In genomic region chr6:138232403-138232802, GRCm38 (mm10) we compare ENCODE assay signal across 25 mouse cellular contexts.
"Had no signal": no experiment of that assay in that cellular context is flagged by ENCODE, and none has a peak within 500 bp of the region (broad histone marks: within the 10 kb centered on the region; RNA-seq: fewer than 3 reads in every experiment).

No protein-coding gene starts in this region.

- H3K27ac ChIP-seq: heart, adult 2 months; hindbrain, embryonic 10.5 days; hindbrain, embryonic 12.5 days; hindbrain, embryonic 14.5 days; hindbrain, postnatal 0 days; kidney, embryonic 15.5 days; kidney, postnatal 0 days; limb, embryonic 13.5 days; limb, embryonic 15.5 days had no signal

- H3K4me3 ChIP-seq: heart, adult 2 months; heart, embryonic 12.5 days; hindbrain, embryonic 10.5 days; hindbrain, embryonic 12.5 days; kidney, embryonic 15.5 days; limb, embryonic 13.5 days; limb, embryonic 15.5 days had no signal

- H3K27me3 ChIP-seq: heart, embryonic 12.5 days; hindbrain, embryonic 12.5 days; kidney, embryonic 15.5 days; limb, embryonic 13.5 days; limb, embryonic 15.5 days had no signal

- ATAC-seq: forebrain, postnatal 0 days; hindbrain, postnatal 0 days; intestine, embryonic 16.5 days had no signal

- H3K4me1 ChIP-seq: heart, embryonic 12.5 days; hindbrain, embryonic 10.5 days; hindbrain, embryonic 12.5 days; kidney, embryonic 15.5 days; limb, embryonic 13.5 days; limb, embryonic 15.5 days had no signal

- H3K4me2 ChIP-seq: heart, embryonic 12.5 days; hindbrain, embryonic 12.5 days; hindbrain, embryonic 14.5 days; kidney, embryonic 15.5 days; limb, embryonic 13.5 days; limb, embryonic 15.5 days had no signal

- H3K9ac ChIP-seq: forebrain, postnatal 0 days; heart, embryonic 12.5 days; hindbrain, embryonic 12.5 days; hindbrain, embryonic 14.5 days; kidney, embryonic 15.5 days; limb, embryonic 13.5 days; limb, embryonic 15.5 days had no signal

- H3K9me3 ChIP-seq: heart, embryonic 12.5 days; hindbrain, embryonic 10.5 days; hindbrain, embryonic 12.5 days; kidney, embryonic 15.5 days; limb, embryonic 13.5 days; limb, embryonic 15.5 days had no signal

- DNase-seq: forebrain, postnatal 0 days; gastrocnemius, postnatal 14 days; gastrocnemius, postnatal 36 days; heart, adult 11 months; heart, adult 2 months; heart, postnatal 10 days; heart, postnatal 4 days; kidney, adult 11 months; kidney, adult 2 months; kidney, adult 9 months; kidney, postnatal 14 days; kidney, postnatal 36 days; layer of hippocampus, adult 9-11 months; layer of hippocampus, postnatal 36 days; left cerebral cortex, postnatal 4 days had no signal

- H3K36me3 ChIP-seq: heart, embryonic 12.5 days; hindbrain, embryonic 10.5 days; hindbrain, embryonic 12.5 days; kidney, embryonic 15.5 days; limb, embryonic 13.5 days; limb, embryonic 15.5 days had no signal
